Mouse (Mus musculus): ENCODE measurements at regions not wholly inside any gene's neighbourhood (a gene's known extent, or its start where the extent isn't known, plus 50 kb on each side); places are given as distances from the start of the nearest gene placed in this dataset.

DNA sequence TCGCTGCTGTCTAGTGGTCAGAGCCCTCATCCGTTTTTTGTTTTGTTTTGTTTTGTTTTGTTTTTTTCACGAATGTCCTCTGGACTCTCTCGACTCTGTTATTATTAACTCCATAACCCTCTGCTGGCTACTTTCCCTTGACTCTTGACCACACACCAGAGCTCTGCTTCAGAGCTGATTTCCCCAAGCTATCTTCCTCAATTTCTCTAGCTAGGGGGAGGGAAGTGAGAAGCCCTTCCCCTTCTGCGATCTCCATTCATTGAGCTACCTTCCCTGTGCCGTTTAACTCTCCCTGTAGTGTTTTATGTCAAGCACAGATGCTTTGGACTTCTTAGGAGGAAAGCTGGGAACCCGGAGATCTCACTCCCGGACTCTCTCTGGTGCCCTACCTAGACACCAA lies 247.6 kb downstream of the Hlx start:
- H3K9me3 ChIP-seq (ENCODE audit: control insufficient read depth, low read length) = no peaks in the 10 kb centered on the region
- WGBS = 59% methylated on average over 8 of the region's 8 CpGs
- no peaks in the 10 kb centered on the region for H3K36me3 ChIP-seq (ENCODE audit: control insufficient read depth, insufficient read depth, low read length)
- ATAC-seq (replicated peaks; ENCODE audit: low FRiP score) (no peak), DNase-seq (ENCODE audit: low spot score) (no peak)
- H3K9ac ChIP-seq (ENCODE audit: low read depth, low read length) = no peak overlapping the region
- H3K27ac ChIP-seq (ENCODE audit: low read depth, low read length) = no peak overlapping the region
- H3K27me3 ChIP-seq (replicated peaks; ENCODE audit: control insufficient read depth, insufficient read depth, low read length) = no peaks in the 10 kb centered on the region
- H3K4me3 ChIP-seq (ENCODE audit: low read depth, low read length) = no peak overlapping the region
- H3K4me1 ChIP-seq (replicated peaks; ENCODE audit: control insufficient read depth, insufficient read depth, low read length) = no peaks in the 10 kb centered on the region
- H3K4me2 ChIP-seq = no peak overlapping the region

- Histone ChIP-seq H3K27ac (ENCODE audit: low read depth, low read length) (no peak overlapping the region), H3K9me3 (ENCODE audit: control insufficient read depth, low read length) (no peaks in the 10 kb centered on the region), H3K27me3 (replicated peaks; ENCODE audit: control insufficient read depth, insufficient read depth, low read length) (no peaks in the 10 kb centered on the region), H3K36me3 (ENCODE audit: control insufficient read depth, insufficient read depth, low read length) (no peaks in the 10 kb centered on the region), H3K4me1 (replicated peaks; ENCODE audit: control insufficient read depth, insufficient read depth, low read length) (no peaks in the 10 kb centered on the region), H3K4me3 (ENCODE audit: low read depth, low read length) (no peak overlapping the region), H3K9ac (ENCODE audit: low read depth, low read length) (no peak overlapping the region), H3K4me2 (no peak overlapping the region)
- ATAC-seq (replicated peaks; ENCODE audit: low FRiP score) (no peak), DNase-seq (ENCODE audit: low spot score) (no peak)
- 82% methylated on average over 7 of the region's 7 CpGs for WGBS
Observed at GRCm38 (mm10) chr1:184483371-184483770, 249.0 kb downstream of the Hlx start.

GRCm38 (mm10) chr1:184482026-184482425 lies 250.4 kb downstream of the Hlx start:
- WGBS = 53% methylated on average over 9 of the region's 9 CpGs
- Histone ChIP-seq H3K27ac (ENCODE audit: low read depth, low read length) (no peak overlapping the region), H3K4me1 (replicated peaks; ENCODE audit: control insufficient read depth, insufficient read depth, low read length) (no peaks in the 10 kb centered on the region), H3K4me3 (ENCODE audit: low read depth, low read length) (no peak overlapping the region), H3K36me3 (ENCODE audit: control insufficient read depth, insufficient read depth, low read length) (no peaks in the 10 kb centered on the region), H3K27me3 (replicated peaks; ENCODE audit: control insufficient read depth, insufficient read depth, low read length) (no peaks in the 10 kb centered on the region), H3K9ac (ENCODE audit: low read depth, low read length) (no peak overlapping the region), H3K9me3 (ENCODE audit: control insufficient read depth, low read length) (no peaks in the 10 kb centered on the region), H3K4me2 (no peak overlapping the region)
- DNase-seq (ENCODE audit: low spot score) (no peak), ATAC-seq (replicated peaks; ENCODE audit: low FRiP score) (no peak)

DNA sequence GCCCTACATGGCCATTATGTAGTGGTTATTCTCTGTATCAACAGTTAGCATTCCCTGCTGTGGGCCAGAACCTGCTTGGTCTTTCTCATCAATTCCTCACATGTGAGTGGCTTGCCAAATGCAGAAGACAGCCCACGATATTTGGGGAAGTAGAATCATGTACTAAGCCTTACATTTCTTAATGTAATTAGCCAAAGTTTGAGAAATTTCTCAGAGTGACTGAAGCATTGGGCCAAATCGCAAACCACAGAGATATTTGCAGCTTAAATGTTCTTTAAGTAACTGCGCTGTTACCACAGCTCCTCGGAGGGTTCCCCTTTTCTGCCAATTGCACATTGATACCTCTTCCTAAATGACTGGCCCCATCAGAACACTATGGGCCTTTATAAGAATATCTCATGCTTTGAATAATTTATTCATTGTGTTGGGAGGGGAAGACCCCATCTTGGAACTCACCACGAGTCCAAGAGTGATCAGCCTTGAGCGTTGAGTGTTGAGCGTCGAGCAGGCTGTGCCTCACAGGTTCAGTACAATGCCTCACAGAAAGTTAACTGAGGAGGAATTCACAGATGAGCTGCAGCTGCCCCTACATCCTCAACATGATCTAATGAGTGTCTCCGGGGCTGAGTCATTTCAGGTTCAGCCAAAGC lies 251.7 kb downstream of the Hlx start:
- Histone ChIP-seq H3K36me3 (ENCODE audit: control insufficient read depth, insufficient read depth, low read length) (no peaks in the 10 kb centered on the region), H3K9ac (ENCODE audit: low read depth, low read length) (no peak overlapping the region), H3K4me3 (ENCODE audit: low read depth, low read length) (no peak overlapping the region), H3K4me1 (replicated peaks; ENCODE audit: control insufficient read depth, insufficient read depth, low read length) (no peaks in the 10 kb centered on the region), H3K4me2 (no peak overlapping the region), H3K27ac (ENCODE audit: low read depth, low read length) (no peak overlapping the region), H3K9me3 (ENCODE audit: control insufficient read depth, low read length) (no peaks in the 10 kb centered on the region), H3K27me3 (replicated peaks; ENCODE audit: control insufficient read depth, insufficient read depth, low read length) (no peaks in the 10 kb centered on the region)
- DNase-seq (ENCODE audit: low spot score) = no peak
- 75% methylated on average over 9 of the region's 9 CpGs for WGBS
- no peak for ATAC-seq (replicated peaks; ENCODE audit: low FRiP score)

DNA sequence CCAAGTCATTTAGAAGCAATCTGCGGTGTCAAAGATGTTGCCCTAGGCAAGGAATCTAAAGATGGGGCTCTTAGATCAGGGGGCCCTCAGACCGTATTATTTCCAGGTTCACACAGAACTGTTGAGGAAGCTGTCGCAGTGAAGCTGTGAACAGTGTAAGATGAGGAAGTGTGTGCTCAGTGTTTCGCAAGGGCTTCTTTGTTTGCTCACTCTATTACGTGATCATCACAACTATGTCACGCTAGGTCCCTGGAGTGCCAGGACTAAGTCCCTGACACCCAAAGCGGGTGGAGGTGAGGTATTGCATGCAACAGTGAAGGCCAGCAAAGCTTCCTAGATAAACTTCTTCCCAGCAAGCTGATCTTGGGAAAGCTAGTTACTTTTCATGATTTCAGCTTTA lies 254.4 kb downstream of the Hlx start:
- Histone ChIP-seq H3K4me1 (replicated peaks; ENCODE audit: control insufficient read depth, insufficient read depth, low read length) (no peaks in the 10 kb centered on the region), H3K4me3 (ENCODE audit: low read depth, low read length) (no peak overlapping the region), H3K27ac (ENCODE audit: low read depth, low read length) (no peak overlapping the region), H3K27me3 (replicated peaks; ENCODE audit: control insufficient read depth, insufficient read depth, low read length) (no peaks in the 10 kb centered on the region), H3K9me3 (ENCODE audit: control insufficient read depth, low read length) (no peaks in the 10 kb centered on the region), H3K4me2 (no peak overlapping the region), H3K36me3 (ENCODE audit: control insufficient read depth, insufficient read depth, low read length) (no peaks in the 10 kb centered on the region), H3K9ac (ENCODE audit: low read depth, low read length) (no peak overlapping the region)
- ATAC-seq (replicated peaks; ENCODE audit: low FRiP score) (no peak), DNase-seq (ENCODE audit: low spot score) (no peak)
- 52% methylated on average over 7 of the region's 7 CpGs for WGBS

GRCm38 (mm10) chr1:184462481-184463124 lies 269.8 kb downstream of the Hlx start:
- DNase-seq (ENCODE audit: low spot score) (no peak), ATAC-seq (replicated peaks; ENCODE audit: low FRiP score) (no peak)
- no peaks in the 10 kb centered on the region for H3K9me3 ChIP-seq (ENCODE audit: control insufficient read depth, low read length)
- 61% methylated on average over 9 of the region's 9 CpGs for WGBS
- H3K4me2 ChIP-seq = no peak overlapping the region
- H3K27me3 ChIP-seq (replicated peaks; ENCODE audit: control insufficient read depth, insufficient read depth, low read length) = no peaks in the 10 kb centered on the region; the same call in 1 of the 2 replicates
- no peak overlapping the region for H3K9ac ChIP-seq (ENCODE audit: low read depth, low read length)
- H3K4me1 ChIP-seq (replicated peaks; ENCODE audit: control insufficient read depth, insufficient read depth, low read length) = no peaks in the 10 kb centered on the region
- no peak overlapping the region for H3K4me3 ChIP-seq (ENCODE audit: low read depth, low read length)
- no peaks in the 10 kb centered on the region for H3K36me3 ChIP-seq (ENCODE audit: control insufficient read depth, insufficient read depth, low read length)
- H3K27ac ChIP-seq (ENCODE audit: low read depth, low read length) = no peak overlapping the region

GRCm38 (mm10) chr1:184461411-184461810 lies 271.0 kb downstream of the Hlx start:
- H3K4me3 ChIP-seq (ENCODE audit: low read depth, low read length) = no peak overlapping the region
- no peaks in the 10 kb centered on the region for H3K4me1 ChIP-seq (replicated peaks; ENCODE audit: control insufficient read depth, insufficient read depth, low read length)
- DNase-seq (ENCODE audit: low spot score) (no peak), ATAC-seq (replicated peaks; ENCODE audit: low FRiP score) (no peak)
- H3K9me3 ChIP-seq (ENCODE audit: control insufficient read depth, low read length) = no peaks in the 10 kb centered on the region
- no peaks in the 10 kb centered on the region for H3K36me3 ChIP-seq (ENCODE audit: control insufficient read depth, insufficient read depth, low read length)
- H3K27me3 ChIP-seq (replicated peaks; ENCODE audit: control insufficient read depth, insufficient read depth, low read length) = no peaks in the 10 kb centered on the region
- H3K9ac ChIP-seq (ENCODE audit: low read depth, low read length) = no peak overlapping the region
- H3K27ac ChIP-seq (ENCODE audit: low read depth, low read length) = no peak overlapping the region
- no peak overlapping the region for H3K4me2 ChIP-seq

DNA sequence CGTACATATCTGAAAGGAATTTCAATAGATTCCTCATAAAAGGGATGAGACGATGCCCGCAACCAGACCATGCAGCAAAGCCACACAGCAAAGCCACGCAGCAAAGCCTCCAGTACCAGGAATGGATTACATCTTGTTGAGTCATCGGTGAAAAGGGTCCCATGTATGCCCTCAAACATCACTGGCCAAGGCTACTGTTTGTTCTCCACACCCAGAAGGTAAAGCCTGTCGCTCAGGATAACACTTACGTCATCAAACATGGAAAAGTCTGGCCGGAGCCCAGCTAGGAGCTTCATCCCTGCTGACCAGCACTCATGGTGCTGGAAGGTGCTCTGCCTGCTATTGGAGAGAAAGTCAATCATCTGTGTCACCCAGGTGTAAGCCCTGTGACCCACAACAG lies 275.7 kb downstream of the Hlx start:
- WGBS = 85% methylated on average over 8 of the region's 8 CpGs
- Histone ChIP-seq H3K4me3 (ENCODE audit: low read depth, low read length) (no peak overlapping the region), H3K9me3 (ENCODE audit: control insufficient read depth, low read length) (no peaks in the 10 kb centered on the region), H3K4me1 (replicated peaks; ENCODE audit: control insufficient read depth, insufficient read depth, low read length) (no peaks in the 10 kb centered on the region), H3K4me2 (no peak overlapping the region), H3K36me3 (ENCODE audit: control insufficient read depth, insufficient read depth, low read length) (no peaks in the 10 kb centered on the region), H3K9ac (ENCODE audit: low read depth, low read length) (no peak overlapping the region), H3K27me3 (replicated peaks; ENCODE audit: control insufficient read depth, insufficient read depth, low read length) (no peaks in the 10 kb centered on the region), H3K27ac (ENCODE audit: low read depth, low read length) (no peak overlapping the region)
- no peak for DNase-seq (ENCODE audit: low spot score)
- ATAC-seq (replicated peaks; ENCODE audit: low FRiP score) = no peak

DNA sequence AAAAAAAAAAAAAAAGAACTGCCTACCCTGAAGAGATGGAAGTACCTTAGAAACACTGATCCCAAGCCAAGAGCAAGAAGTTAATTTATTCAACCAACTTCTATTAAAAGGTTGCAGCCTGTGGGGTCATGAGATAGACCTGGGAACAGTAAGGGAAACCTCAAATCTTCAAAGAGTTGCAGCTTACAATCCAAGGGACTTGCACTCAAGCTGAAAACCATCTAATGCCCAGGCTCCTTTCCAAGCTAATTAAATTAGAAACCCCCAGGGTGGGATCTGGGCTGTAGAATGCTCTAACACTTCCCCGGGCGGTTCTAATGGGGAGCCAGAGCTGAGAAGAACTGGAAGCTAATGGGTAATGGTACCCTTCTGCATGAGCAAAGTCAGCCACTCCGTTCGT lies 278.0 kb downstream of the Hlx start:
- H3K36me3 ChIP-seq (ENCODE audit: control insufficient read depth, insufficient read depth, low read length) = no peaks in the 10 kb centered on the region
- DNase-seq (ENCODE audit: low spot score) = no peak
- H3K27me3 ChIP-seq (replicated peaks; ENCODE audit: control insufficient read depth, insufficient read depth, low read length) = no peaks in the 10 kb centered on the region
- 82% methylated on average over 4 of the region's 4 CpGs for WGBS
- H3K4me3 ChIP-seq (ENCODE audit: low read depth, low read length) = no peak overlapping the region
- no peaks in the 10 kb centered on the region for H3K4me1 ChIP-seq (replicated peaks; ENCODE audit: control insufficient read depth, insufficient read depth, low read length)
- H3K9me3 ChIP-seq (ENCODE audit: control insufficient read depth, low read length) = no peaks in the 10 kb centered on the region
- no peak overlapping the region for H3K9ac ChIP-seq (ENCODE audit: low read depth, low read length)
- H3K27ac ChIP-seq (ENCODE audit: low read depth, low read length) = no peak overlapping the region
- no peak overlapping the region for H3K4me2 ChIP-seq
- no peak for ATAC-seq (replicated peaks; ENCODE audit: low FRiP score)

Measured in liver, embryonic 11.5 days (tissue).